Mouse (Mus musculus) heart, postnatal 10 days (tissue): Measurements from ENCODE around the gene Olfr450. TPM values are rescaled to one million over a fixed set of nuclear protein-coding genes. Genes with fewer than 3 reads are reported as not detected.

Source experiments
- DNase-seq, 2 experiments: peaks; one replicate each; pipeline ENCODE4 v3.0.0; 2021
- intact Hi-C: fragments of 180-260 bp; cut with DNase I; formaldehyde crosslinking; loops from one replicate; pipeline ENCODE4 v1.15.1; 2025
- total RNA-seq, 2 experiments: library from RNA; stranded (reverse); gene quantifications; 2 replicates each; pipeline ENCODE4 v1.2.3; 2021

Gene Olfr450
- not detected for total RNA-seq

DNA sequence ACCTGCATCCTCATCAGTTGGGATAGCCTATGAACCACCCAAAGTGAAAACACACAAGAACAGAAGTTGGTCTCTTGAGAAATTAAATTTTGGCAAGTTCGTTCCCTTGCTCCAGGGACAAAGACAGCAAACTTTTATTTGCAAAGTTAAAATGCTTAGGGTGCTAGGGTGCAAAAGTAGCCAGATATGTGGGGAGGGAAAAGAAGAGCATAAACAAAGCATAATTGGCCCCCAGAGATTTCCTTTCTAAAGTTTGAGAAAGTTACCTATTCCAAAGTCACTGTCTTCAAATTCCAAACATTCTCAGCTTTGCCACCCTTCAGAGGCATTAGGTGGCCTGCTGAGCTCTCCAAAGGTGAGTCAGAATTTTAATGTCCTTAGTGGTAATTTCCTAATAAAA, at the start of gene Olfr450:
TSS of gene Olfr450 (plus strand) at position 301 of the 400 bp plus-strand sequence.
- intact Hi-C loops: no loop called here
- DNase-seq: no peak

- intact Hi-C loops: no loop called here
- DNase-seq: no peak
Measured at GRCm38 (mm10) chr6:42777066-42777465, 34.7 kb upstream of the Olfr450 start.

DNA sequence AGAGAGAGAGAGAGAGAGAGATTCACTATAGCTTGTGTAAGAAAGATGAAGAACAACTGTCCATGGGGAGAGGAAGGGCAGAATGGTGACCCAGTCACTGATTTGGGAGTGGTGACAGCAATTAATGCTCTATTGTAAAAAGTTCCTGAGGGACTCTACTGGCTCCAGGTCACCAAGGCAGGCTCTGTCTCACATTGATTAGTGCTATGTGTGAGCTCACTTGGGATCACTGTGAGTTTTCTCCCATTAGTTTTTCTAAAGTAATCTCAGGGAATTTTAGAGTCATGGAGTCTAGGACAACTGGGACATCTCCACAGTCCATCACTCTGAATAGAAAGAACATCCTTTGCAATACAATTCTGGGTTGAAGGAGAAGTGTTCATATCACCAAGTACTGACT, 26.9 kb upstream of the Olfr450 start, which contains the start of gene Olfr452:
TSS of gene Olfr452 (plus strand) at position 301 of the 400 bp plus-strand sequence.
- DNase-seq: no peak

GRCm38 (mm10) chr6:42790247-42790948, 21.3 kb upstream of the Olfr450 start:
- no peak for DNase-seq
- intact Hi-C loops: no loop called here

More for the DNA sequence above, 26.9 kb upstream of the Olfr450 start, which contains the start of gene Olfr452:
- intact Hi-C loops: no loop called here

DNA sequence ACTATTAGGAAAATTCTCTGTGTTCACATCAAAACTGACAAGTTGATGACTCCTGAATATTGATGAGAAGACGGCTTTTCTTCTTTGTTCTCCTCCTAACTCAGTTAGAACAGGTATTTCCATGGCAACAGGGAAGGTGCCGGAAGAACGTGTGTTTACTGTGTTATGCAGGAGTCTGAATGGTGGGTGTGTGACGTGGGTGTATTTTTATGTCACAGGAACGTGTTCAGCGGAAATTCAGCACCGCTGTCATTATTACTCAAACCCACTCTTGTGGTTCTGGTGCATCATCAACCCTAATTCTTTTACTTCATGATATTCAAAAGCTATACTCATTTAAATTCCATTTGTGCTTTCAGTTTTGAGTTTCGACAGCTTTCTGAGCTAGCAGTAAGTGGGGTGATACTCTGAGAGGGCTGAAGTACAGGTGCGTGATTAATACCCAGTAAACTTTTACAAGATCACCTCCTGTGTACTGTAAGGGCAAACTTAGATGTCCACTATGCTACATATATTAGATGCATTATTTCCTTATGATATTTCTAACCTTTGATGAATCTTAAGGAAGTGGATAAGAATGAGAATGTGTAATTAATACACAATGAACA, 20.7 kb upstream of the Olfr450 start:
- intact Hi-C loops: no loop called here
- no peak for DNase-seq

DNA sequence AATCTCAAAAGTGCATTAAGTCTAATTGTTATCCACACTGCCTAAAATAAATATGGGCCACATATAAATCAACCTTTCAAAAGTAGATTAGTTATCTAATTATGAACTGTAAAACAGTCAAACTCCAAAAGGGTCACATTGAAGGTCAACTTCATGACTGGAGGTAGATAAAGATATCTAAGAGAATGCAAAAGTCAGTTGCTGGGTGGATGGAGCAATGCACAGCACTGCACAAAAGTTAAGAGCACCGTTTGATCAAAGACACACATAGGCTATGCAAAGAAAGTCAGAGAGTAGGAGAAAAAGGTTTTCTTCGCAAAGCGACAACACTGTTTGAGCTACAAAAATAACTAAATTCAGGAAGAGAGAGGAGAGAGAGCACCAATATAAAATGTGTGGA, 16.8 kb upstream of the Olfr450 start:
- DNase-seq: no peak
- intact Hi-C loops: no loop called here

DNA sequence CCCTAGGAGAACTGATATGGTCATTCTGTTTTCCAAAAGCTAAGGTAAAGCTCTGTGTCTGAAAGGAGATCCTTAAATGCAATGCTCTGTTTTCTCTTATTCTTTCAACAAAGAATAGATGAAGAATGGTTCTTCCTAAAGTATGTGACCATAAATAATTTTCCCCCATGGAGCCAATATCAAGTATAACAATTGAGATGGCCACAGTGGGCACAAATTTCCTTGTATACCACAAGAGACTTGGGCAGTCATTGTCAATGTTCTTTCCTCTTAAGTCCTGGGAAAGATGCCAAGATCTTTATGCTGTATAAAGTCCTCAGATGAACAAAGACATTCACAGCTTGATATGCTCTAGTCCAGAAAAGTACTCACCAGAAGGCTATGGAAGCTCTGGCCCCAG, 22.3 kb downstream of the Olfr450 start, which contains the start of gene Olfr449:
TSS of gene Olfr449 (plus strand) at position 301 of the 400 bp plus-strand sequence.
- no peak for DNase-seq
- intact Hi-C loops: no loop called here

DNA sequence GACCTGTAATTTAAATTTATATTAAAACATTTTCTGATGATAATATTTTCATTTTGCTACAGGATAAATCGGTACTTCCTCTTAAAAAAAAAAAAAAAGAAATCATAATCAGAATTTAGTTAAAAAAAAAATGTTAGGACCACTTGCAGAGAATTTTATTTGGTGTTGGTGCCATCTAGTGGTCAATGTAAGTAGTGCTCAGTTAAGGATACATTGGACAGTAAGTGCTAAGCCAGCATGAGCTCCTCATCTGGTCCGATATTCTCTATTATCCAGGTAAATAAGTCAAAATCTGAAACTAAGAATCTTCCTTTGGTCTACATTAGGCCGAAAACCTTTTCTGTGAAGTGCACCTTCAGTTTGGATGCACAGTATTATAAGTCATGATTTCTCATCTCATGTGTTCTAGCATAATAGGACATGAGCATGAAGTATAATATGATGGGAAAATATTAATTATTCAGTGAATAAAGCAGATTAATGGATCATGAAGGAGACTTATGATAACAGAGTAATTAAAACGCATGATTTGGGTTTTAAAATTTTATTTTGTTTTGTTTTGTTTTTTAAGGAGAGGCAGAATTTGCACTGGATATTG, 48.6 kb downstream of the Olfr450 start:
- intact Hi-C loops: loop anchor here (5.0 to 10.0 kb wide), 3 partner anchors 198 to 636 kb away; no protein-coding TSS in a partner anchor
- peak; percentile 44 to 76 for DNase-seq

Other genes with a start within 250 kb of the Olfr450 start
- not detected for gene Tcaf3, start 214.2 kb upstream of the Olfr450 start, total RNA-seq
- gene Tcaf2, start 166.7 kb upstream of the Olfr450 start, total RNA-seq: 1 to 10 TPM; 4.4 to 5.7 TPM
- 10 to 100 TPM; 25.5 to 30.6 TPM for gene Tcaf1, start 101.9 kb upstream of the Olfr450 start, total RNA-seq
- gene Olfr453, start 72.6 kb upstream of the Olfr450 start, total RNA-seq: not detected
- not detected for gene Olfr38, start 55.5 kb upstream of the Olfr450 start, total RNA-seq
- not detected for gene Olfr452, start 26.8 kb upstream of the Olfr450 start, total RNA-seq
- gene Olfr449, start 22.4 kb downstream of the Olfr450 start, total RNA-seq: not detected
- not detected for gene Olfr448, start 78.5 kb downstream of the Olfr450 start, total RNA-seq
- not detected for gene Olfr447, start 96.9 kb downstream of the Olfr450 start, total RNA-seq
- not detected for gene Olfr446, start 109.4 kb downstream of the Olfr450 start, total RNA-seq
- not detected for gene Olfr444, start 137.1 kb downstream of the Olfr450 start, total RNA-seq